Mouse (Mus musculus): ENCODE results near the gene Ambp. TPM values are rescaled to one million over a fixed set of nuclear protein-coding genes. Genes with fewer than 3 reads are reported as not detected.
A peak's percentile ranks its signal among the peaks of the same experiment; 100 is the strongest.

Ambp gene
- polyA plus RNA-seq, 1 experiment from 2014 or later: not detected

- no peak overlapping the region for H3K4me3 ChIP-seq (ENCODE audit: low read depth, low read length)
- WGBS: 91% methylated on average over 6 of the region's 6 CpGs
- no peaks in the 10 kb centered on the region for H3K36me3 ChIP-seq (ENCODE audit: control insufficient read depth, insufficient read depth, low read length)
- H3K4me2 ChIP-seq: no peak overlapping the region
- H3K9me3 ChIP-seq (ENCODE audit: control insufficient read depth, low read length): no peaks in the 10 kb centered on the region
- H3K27ac ChIP-seq (ENCODE audit: low read depth, low read length): no peak overlapping the region
- ATAC-seq (ENCODE audit: low FRiP score) (no peak), DNase-seq (ENCODE audit: low spot score, missing footprints) (no peak)
- no peaks in the 10 kb centered on the region for H3K27me3 ChIP-seq (ENCODE audit: control insufficient read depth, insufficient read depth, low read length)
- H3K9ac ChIP-seq (ENCODE audit: low read length): no peak overlapping the region
- no peaks in the 10 kb centered on the region for H3K4me1 ChIP-seq (ENCODE audit: control insufficient read depth, insufficient read depth, low read length)
Measured at GRCm38 (mm10) chr4:63147268-63147667, 7.3 kb downstream of the Ambp start.

GRCm38 (mm10) chr4:63129891-63130624, 24.5 kb downstream of the Ambp start:
- no peak overlapping the region for H3K4me3 ChIP-seq (ENCODE audit: low read depth, low read length)
- no peaks in the 10 kb centered on the region for H3K9me3 ChIP-seq (ENCODE audit: control insufficient read depth, low read length)
- H3K36me3 ChIP-seq (ENCODE audit: control insufficient read depth, insufficient read depth, low read length): peaks cover 13% of the 10 kb centered on the region
- 89% methylated on average over 5 of the region's 5 CpGs for WGBS
- no peaks in the 10 kb centered on the region; the same call in 1 of the 2 replicates for H3K4me1 ChIP-seq (ENCODE audit: control insufficient read depth, insufficient read depth, low read length)
- DNase-seq (ENCODE audit: low spot score, missing footprints) (no peak), ATAC-seq (ENCODE audit: low FRiP score) (no peak)
- no peaks in the 10 kb centered on the region for H3K27me3 ChIP-seq (ENCODE audit: control insufficient read depth, insufficient read depth, low read length)
- H3K27ac ChIP-seq (ENCODE audit: low read depth, low read length): no peak overlapping the region
- no peak overlapping the region for H3K9ac ChIP-seq (ENCODE audit: low read length)
- H3K4me2 ChIP-seq: no peak overlapping the region

GRCm38 (mm10) chr4:63124861-63125466, 29.6 kb downstream of the Ambp start:
- Histone ChIP-seq H3K4me1 (ENCODE audit: control insufficient read depth, insufficient read depth, low read length) (peaks cover 7% of the 10 kb centered on the region; the same call in 1 of the 2 replicates), H3K9me3 (ENCODE audit: control insufficient read depth, low read length) (no peaks in the 10 kb centered on the region), H3K4me3 (ENCODE audit: low read depth, low read length) (no peak overlapping the region), H3K27ac (ENCODE audit: low read depth, low read length) (no peak overlapping the region), H3K27me3 (ENCODE audit: control insufficient read depth, insufficient read depth, low read length) (no peaks in the 10 kb centered on the region; the same call in 1 of the 2 replicates), H3K36me3 (ENCODE audit: control insufficient read depth, insufficient read depth, low read length) (peaks cover 2% of the 10 kb centered on the region; the same call in 1 of the 2 replicates), H3K9ac (ENCODE audit: low read length) (no peak overlapping the region), H3K4me2 (no peak overlapping the region)
- no peak for DNase-seq (ENCODE audit: low spot score, missing footprints)
- peak; percentile 76 for ATAC-seq (ENCODE audit: low FRiP score)
- WGBS: 17% methylated on average over 8 of the region's 8 CpGs

GRCm38 (mm10) chr4:63118639-63119437, 35.8 kb downstream of the Ambp start:
- peak; percentile 87 for ATAC-seq (ENCODE audit: low FRiP score)
- H3K36me3 ChIP-seq (ENCODE audit: control insufficient read depth, insufficient read depth, low read length): peaks cover 2% of the 10 kb centered on the region; the same call in 1 of the 2 replicates

GRCm38 (mm10) chr4:63105651-63106050, 48.9 kb downstream of the Ambp start:
- DNase-seq (ENCODE audit: low spot score, missing footprints) (no peak), ATAC-seq (ENCODE audit: low FRiP score) (no peak)
- Histone ChIP-seq H3K4me2 (no peak overlapping the region), H3K4me3 (ENCODE audit: low read depth, low read length) (no peak overlapping the region), H3K9ac (ENCODE audit: low read length) (no peak overlapping the region), H3K27me3 (ENCODE audit: control insufficient read depth, insufficient read depth, low read length) (no peaks in the 10 kb centered on the region), H3K27ac (ENCODE audit: low read depth, low read length) (no peak overlapping the region), H3K36me3 (ENCODE audit: control insufficient read depth, insufficient read depth, low read length) (no peaks in the 10 kb centered on the region), H3K4me1 (ENCODE audit: control insufficient read depth, insufficient read depth, low read length) (no peaks in the 10 kb centered on the region), H3K9me3 (ENCODE audit: control insufficient read depth, low read length) (no peaks in the 10 kb centered on the region)
- 96% methylated on average over 8 of the region's 8 CpGs for WGBS

More at GRCm38 (mm10) chr4:63118639-63119437, 35.8 kb downstream of the Ambp start:
- Histone ChIP-seq H3K27ac (ENCODE audit: low read depth, low read length) (no peak overlapping the region), H3K27me3 (ENCODE audit: control insufficient read depth, insufficient read depth, low read length) (no peaks in the 10 kb centered on the region; the same call in 1 of the 2 replicates), H3K4me3 (ENCODE audit: low read depth, low read length) (no peak overlapping the region), H3K9ac (ENCODE audit: low read length) (no peak overlapping the region), H3K4me2 (no peak overlapping the region), H3K4me1 (ENCODE audit: control insufficient read depth, insufficient read depth, low read length) (no peaks in the 10 kb centered on the region), H3K9me3 (ENCODE audit: control insufficient read depth, low read length) (no peaks in the 10 kb centered on the region)
- DNase-seq (ENCODE audit: low spot score, missing footprints): peak; percentile 96
- 84% methylated on average over 5 of the region's 5 CpGs for WGBS

GRCm38 (mm10) chr4:63102025-63102424, 52.6 kb downstream of the Ambp start:
- no peaks in the 10 kb centered on the region for H3K9me3 ChIP-seq (ENCODE audit: control insufficient read depth, low read length)
- H3K27ac ChIP-seq (ENCODE audit: low read depth, low read length): no peak overlapping the region
- H3K4me2 ChIP-seq: no peak overlapping the region
- ATAC-seq (ENCODE audit: low FRiP score) (peak; percentile 73; the same call in 1 of the 2 replicates), DNase-seq (ENCODE audit: low spot score, missing footprints) (no peak)
- H3K27me3 ChIP-seq (ENCODE audit: control insufficient read depth, insufficient read depth, low read length): no peaks in the 10 kb centered on the region
- H3K4me3 ChIP-seq (ENCODE audit: low read depth, low read length): no peak overlapping the region
- H3K9ac ChIP-seq (ENCODE audit: low read length): no peak overlapping the region
- 0 out of 2 replicates have a peak, but pooled peaks cover 6% of the 10 kb centered on the region for H3K36me3 ChIP-seq (ENCODE audit: control insufficient read depth, insufficient read depth, low read length)
- H3K4me1 ChIP-seq (ENCODE audit: control insufficient read depth, insufficient read depth, low read length): no peaks in the 10 kb centered on the region; the same call in 1 of the 2 replicates
- WGBS: 84% methylated on average over 4 of the region's 4 CpGs

- no peak overlapping the region for H3K4me2 ChIP-seq
Measured at GRCm38 (mm10) chr4:63100478-63100877, 54.1 kb downstream of the Ambp start.

GRCm38 (mm10) chr4:63097603-63098002, 57.0 kb downstream of the Ambp start:
- no peaks in the 10 kb centered on the region for H3K27me3 ChIP-seq (ENCODE audit: control insufficient read depth, insufficient read depth, low read length)
- 100% methylated on average over 1 of the region's 1 CpGs for WGBS
- H3K4me1 ChIP-seq (ENCODE audit: control insufficient read depth, insufficient read depth, low read length): no peaks in the 10 kb centered on the region; the same call in 1 of the 2 replicates
- H3K9ac ChIP-seq (ENCODE audit: low read length): no peak overlapping the region
- H3K27ac ChIP-seq (ENCODE audit: low read depth, low read length): no peak overlapping the region
- H3K9me3 ChIP-seq (ENCODE audit: control insufficient read depth, low read length): no peaks in the 10 kb centered on the region
- no peak overlapping the region for H3K4me3 ChIP-seq (ENCODE audit: low read depth, low read length)
- no peak overlapping the region for H3K4me2 ChIP-seq
- DNase-seq (ENCODE audit: low spot score, missing footprints): no peak
- ATAC-seq (ENCODE audit: low FRiP score): no peak
- peaks cover 6% of the 10 kb centered on the region; the same call in 1 of the 2 replicates for H3K36me3 ChIP-seq (ENCODE audit: control insufficient read depth, insufficient read depth, low read length)

More at GRCm38 (mm10) chr4:63100478-63100877, 54.1 kb downstream of the Ambp start:
- Histone ChIP-seq H3K27me3 (ENCODE audit: control insufficient read depth, insufficient read depth, low read length) (no peaks in the 10 kb centered on the region), H3K27ac (ENCODE audit: low read depth, low read length) (no peak overlapping the region), H3K9me3 (ENCODE audit: control insufficient read depth, low read length) (no peaks in the 10 kb centered on the region), H3K9ac (ENCODE audit: low read length) (no peak overlapping the region), H3K4me1 (ENCODE audit: control insufficient read depth, insufficient read depth, low read length) (no peaks in the 10 kb centered on the region; the same call in 1 of the 2 replicates), H3K36me3 (ENCODE audit: control insufficient read depth, insufficient read depth, low read length) (peaks cover 6% of the 10 kb centered on the region; the same call in 1 of the 2 replicates), H3K4me3 (ENCODE audit: low read depth, low read length) (no peak overlapping the region)
- DNase-seq (ENCODE audit: low spot score, missing footprints) (no peak), ATAC-seq (ENCODE audit: low FRiP score) (no peak)
- 80% methylated on average over 11 of the region's 11 CpGs for WGBS
